Mouse (Mus musculus) embryonic facial prominence, embryonic 13.5 days (tissue): ENCODE measurements at regions not wholly inside any gene's neighbourhood (a gene's known extent, or its start where the extent isn't known, plus 50 kb on each side); places are given as distances from the start of the nearest gene placed in this dataset.

Experiments used
- ATAC-seq: fragments of 200-750 bp; cut with Nextera tagmentation; 2 replicates; pipeline ENCODE4 v1.8.0; 2017; ENCODE audit warnings: low read depth; ENCODE audit not compliant: insufficient number of reproducible peaks, insufficient read depth, low FRiP score, low TSS enrichment
- H3K27ac ChIP-seq: fragments of 300-500 bp; sonication (generic); 2 replicates; pipeline ENCODE4 v1.5.1; 2015; ENCODE audit warnings: moderate library complexity, mild to moderate bottlenecking, inconsistent platforms
- H3K27me3 ChIP-seq: fragments of 300-500 bp; sonication (generic); 2 replicates; pipeline ENCODE4 v1.6.1; 2015; ENCODE audit warnings: mild to moderate bottlenecking, inconsistent platforms
- H3K36me3 ChIP-seq: fragments of 300-500 bp; sonication (generic); 2 replicates; pipeline ENCODE4 v1.6.1; 2015; ENCODE audit warnings: mild to moderate bottlenecking, inconsistent platforms
- H3K4me1 ChIP-seq: fragments of 300-500 bp; sonication (generic); 2 replicates; pipeline ENCODE4 v1.6.1; 2015; ENCODE audit warnings: inconsistent platforms
- H3K4me2 ChIP-seq: fragments of 300-500 bp; sonication (generic); 2 replicates; pipeline ENCODE4 v1.6.1; 2015; ENCODE audit warnings: moderate library complexity, mild to moderate bottlenecking, inconsistent platforms
- H3K4me3 ChIP-seq: fragments of 300-500 bp; sonication (generic); 2 replicates; pipeline ENCODE4 v1.5.1; 2015; ENCODE audit warnings: mild to moderate bottlenecking, inconsistent platforms
- H3K9ac ChIP-seq: fragments of 300-500 bp; sonication (generic); 2 replicates; pipeline ENCODE4 v1.6.1; 2015; ENCODE audit warnings: mild to moderate bottlenecking, inconsistent platforms
- H3K9me3 ChIP-seq: fragments of 300-500 bp; sonication (generic); 2 replicates; pipeline ENCODE4 v1.6.1; 2016; ENCODE audit warnings: inconsistent platforms
- WGBS: fragments of 180-500 bp; shearing (Covaris S2); methylation state at CpG from one replicate; pipeline ENCODE4 v1.1.7; 2015; ENCODE audit warnings: mixed read lengths; 5-methylcytosine and 5-hydroxymethylcytosine counted together

- no peak overlapping the region for H3K4me3 ChIP-seq
- 23% methylated on average over 9 of the region's 9 CpGs for WGBS
- H3K27ac ChIP-seq, result no peak overlapping the region
- no peak overlapping the region for H3K9ac ChIP-seq
- H3K36me3 ChIP-seq, result no peaks in the 10 kb centered on the region
- no peak for ATAC-seq
- H3K4me1 ChIP-seq, result peaks cover 31% of the 10 kb centered on the region
- no peak overlapping the region for H3K4me2 ChIP-seq
- H3K27me3 ChIP-seq, result no peaks in the 10 kb centered on the region
- no peaks in the 10 kb centered on the region for H3K9me3 ChIP-seq
Measured at GRCm38 (mm10) chr1:119304470-119304980, 117.5 kb downstream of the Inhbb start.

GRCm38 (mm10) chr1:119302349-119302995 is 119.6 kb downstream of the Inhbb start:
- Histone ChIP-seq H3K9me3 (no peaks in the 10 kb centered on the region), H3K27ac (no peak overlapping the region), H3K4me1 (peaks cover 15% of the 10 kb centered on the region), H3K4me3 (no peak overlapping the region), H3K9ac (no peak overlapping the region), H3K27me3 (no peaks in the 10 kb centered on the region), H3K36me3 (no peaks in the 10 kb centered on the region), H3K4me2 (no peak overlapping the region)
- WGBS, result 60% methylated on average over 7 of the region's 7 CpGs
- ATAC-seq, result no peak

- Histone ChIP-seq H3K27me3 (no peaks in the 10 kb centered on the region), H3K4me1 (peaks cover 15% of the 10 kb centered on the region), H3K4me3 (no peak overlapping the region), H3K27ac (no peak overlapping the region), H3K4me2 (no peak overlapping the region), H3K9me3 (no peaks in the 10 kb centered on the region), H3K9ac (no peak overlapping the region), H3K36me3 (no peaks in the 10 kb centered on the region)
- 85% methylated on average over 7 of the region's 7 CpGs for WGBS
- ATAC-seq, result no peak
Measured at GRCm38 (mm10) chr1:119301931-119302330, 120.1 kb downstream of the Inhbb start.

- peaks cover 15% of the 10 kb centered on the region for H3K4me1 ChIP-seq
- H3K4me3 ChIP-seq, result no peak overlapping the region
- H3K9ac ChIP-seq, result no peak overlapping the region
- no peak overlapping the region for H3K4me2 ChIP-seq
- H3K27ac ChIP-seq, result no peak overlapping the region
- H3K27me3 ChIP-seq, result no peaks in the 10 kb centered on the region
- WGBS, result 91% methylated on average over 11 of the region's 11 CpGs
- H3K36me3 ChIP-seq, result no peaks in the 10 kb centered on the region
- ATAC-seq, result no peak
- H3K9me3 ChIP-seq, result no peaks in the 10 kb centered on the region
Measured at GRCm38 (mm10) chr1:119301258-119301657, 120.8 kb downstream of the Inhbb start.

GRCm38 (mm10) chr1:119299842-119300752 is 122.0 kb downstream of the Inhbb start:
- Histone ChIP-seq H3K27me3 (no peaks in the 10 kb centered on the region), H3K36me3 (no peaks in the 10 kb centered on the region)
- ATAC-seq, result no peak

GRCm38 (mm10) chr1:119298696-119299230 is 123.3 kb downstream of the Inhbb start:
- H3K4me3 ChIP-seq, result no peak overlapping the region
- H3K9me3 ChIP-seq, result no peaks in the 10 kb centered on the region
- H3K4me1 ChIP-seq, result no peaks in the 10 kb centered on the region
- no peaks in the 10 kb centered on the region for H3K36me3 ChIP-seq
- H3K27ac ChIP-seq, result no peak overlapping the region
- H3K9ac ChIP-seq, result no peak overlapping the region
- no peak for ATAC-seq
- H3K27me3 ChIP-seq, result no peaks in the 10 kb centered on the region
- no peak overlapping the region for H3K4me2 ChIP-seq
- WGBS, result 74% methylated on average over 6 of the region's 6 CpGs

More at GRCm38 (mm10) chr1:119299842-119300752, 122.0 kb downstream of the Inhbb start:
- Histone ChIP-seq H3K4me2 (no peak overlapping the region), H3K9ac (no peak overlapping the region), H3K4me3 (no peak overlapping the region), H3K9me3 (no peaks in the 10 kb centered on the region), H3K27ac (no peak overlapping the region), H3K4me1 (peaks cover 9% of the 10 kb centered on the region)
- WGBS, result 75% methylated on average over 12 of the region's 12 CpGs

GRCm38 (mm10) chr1:119295121-119295520 is 126.9 kb downstream of the Inhbb start:
- Histone ChIP-seq H3K27me3 (no peaks in the 10 kb centered on the region), H3K9me3 (no peaks in the 10 kb centered on the region), H3K4me1 (no peaks in the 10 kb centered on the region), H3K27ac (no peak overlapping the region), H3K36me3 (no peaks in the 10 kb centered on the region), H3K4me3 (no peak overlapping the region), H3K4me2 (no peak overlapping the region), H3K9ac (no peak overlapping the region)
- WGBS, result 83% methylated on average over 8 of the region's 8 CpGs
- no peak for ATAC-seq

GRCm38 (mm10) chr1:119293839-119294238 is 128.2 kb downstream of the Inhbb start:
- no peaks in the 10 kb centered on the region for H3K4me1 ChIP-seq
- WGBS, result 81% methylated on average over 9 of the region's 9 CpGs
- H3K27ac ChIP-seq, result no peak overlapping the region
- ATAC-seq, result no peak
- no peak overlapping the region for H3K9ac ChIP-seq
- no peak overlapping the region for H3K4me3 ChIP-seq
- H3K9me3 ChIP-seq, result no peaks in the 10 kb centered on the region
- no peaks in the 10 kb centered on the region for H3K27me3 ChIP-seq
- no peaks in the 10 kb centered on the region for H3K36me3 ChIP-seq
- no peak overlapping the region for H3K4me2 ChIP-seq

- H3K27ac ChIP-seq, result no peak overlapping the region
- no peaks in the 10 kb centered on the region for H3K9me3 ChIP-seq
- no peak overlapping the region for H3K9ac ChIP-seq
- no peaks in the 10 kb centered on the region for H3K4me1 ChIP-seq
- no peaks in the 10 kb centered on the region for H3K27me3 ChIP-seq
- no peak overlapping the region for H3K4me2 ChIP-seq
- H3K4me3 ChIP-seq, result no peak overlapping the region
- WGBS, result 74% methylated on average over 7 of the region's 7 CpGs
- no peak for ATAC-seq
- H3K36me3 ChIP-seq, result no peaks in the 10 kb centered on the region
Measured at GRCm38 (mm10) chr1:119292216-119292615, 129.8 kb downstream of the Inhbb start.

- Histone ChIP-seq H3K4me3 (no peak overlapping the region), H3K27me3 (no peaks in the 10 kb centered on the region), H3K9me3 (no peaks in the 10 kb centered on the region), H3K4me2 (no peak overlapping the region), H3K4me1 (no peaks in the 10 kb centered on the region), H3K9ac (no peak overlapping the region), H3K36me3 (no peaks in the 10 kb centered on the region), H3K27ac (no peak overlapping the region)
- 74% methylated on average over 8 of the region's 9 CpGs for WGBS
- ATAC-seq, result no peak
Measured at GRCm38 (mm10) chr1:119290165-119290916, 131.7 kb downstream of the Inhbb start.

- 84% methylated on average over 11 of the region's 11 CpGs for WGBS
- no peaks in the 10 kb centered on the region for H3K36me3 ChIP-seq
- ATAC-seq, result no peak
- H3K4me1 ChIP-seq, result no peaks in the 10 kb centered on the region
- H3K9me3 ChIP-seq, result no peaks in the 10 kb centered on the region
- H3K4me2 ChIP-seq, result no peak overlapping the region
- no peaks in the 10 kb centered on the region for H3K27me3 ChIP-seq
- H3K4me3 ChIP-seq, result no peak overlapping the region
- no peak overlapping the region for H3K9ac ChIP-seq
- no peak overlapping the region for H3K27ac ChIP-seq
Measured at GRCm38 (mm10) chr1:119289516-119290164, 132.4 kb downstream of the Inhbb start.
